Mouse (Mus musculus): ENCODE data around the gene Tm4sf1.

The Tm4sf1 gene

GRCm38 (mm10) chr3:57287854-57288720, 13.7 kb downstream of the Tm4sf1 start:
- intact Hi-C loops (cut with DNase I) = loop anchor here (1.0 kb wide), 1 partner anchor 18 kb away; no protein-coding TSS in a partner anchor

GRCm38 (mm10) chr3:57287438-57287837, 14.3 kb downstream of the Tm4sf1 start:
- intact Hi-C loops (cut with DNase I) = loop anchor here (1.0 kb wide), 1 partner anchor 19 kb away; no protein-coding TSS in a partner anchor

DNA sequence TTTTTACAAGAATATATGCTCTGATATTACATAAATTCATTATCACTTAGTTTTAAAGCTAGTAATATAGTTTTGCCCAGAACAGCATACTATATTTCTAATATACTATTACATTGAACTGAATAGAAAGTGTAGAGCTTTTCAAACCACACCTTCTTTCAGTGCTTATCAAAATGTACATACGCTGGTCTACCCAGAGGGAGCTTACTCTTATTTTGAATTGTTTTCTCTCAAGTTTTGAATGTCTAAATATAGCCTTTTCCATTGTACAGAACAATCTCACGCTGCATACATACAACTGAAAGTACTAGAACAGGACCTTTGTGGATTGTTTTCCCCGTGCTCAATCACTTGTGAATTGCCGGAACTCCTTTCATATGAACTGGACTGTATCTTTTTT, 23.6 kb downstream of the Tm4sf1 start:
- intact Hi-C loops (cut with DNase I) = no loop called here

DNA sequence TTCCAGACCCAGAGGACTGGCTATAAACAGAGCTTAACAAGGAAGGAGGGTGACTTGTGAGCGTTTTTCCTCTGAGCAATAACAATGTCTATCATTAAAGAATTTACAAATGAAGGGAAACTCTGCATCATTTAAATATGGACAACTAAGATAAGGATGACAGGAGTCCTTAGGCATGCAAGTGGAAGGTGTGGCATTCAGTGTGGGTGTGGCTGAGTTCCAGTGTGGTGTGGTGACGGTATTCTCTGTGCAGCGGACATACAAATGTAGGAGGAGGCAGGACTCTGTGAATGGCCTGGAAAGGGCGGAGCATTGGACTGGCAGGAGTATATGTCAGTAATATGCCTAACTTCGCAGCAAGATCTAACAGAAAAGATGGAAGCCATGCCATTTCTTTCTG, 24.3 kb downstream of the Tm4sf1 start:
- intact Hi-C loops (cut with DNase I) = no loop called here

- intact Hi-C loops (cut with DNase I) = no loop called here
Measured at GRCm38 (mm10) chr3:57276821-57277220, 25.0 kb downstream of the Tm4sf1 start.

DNA sequence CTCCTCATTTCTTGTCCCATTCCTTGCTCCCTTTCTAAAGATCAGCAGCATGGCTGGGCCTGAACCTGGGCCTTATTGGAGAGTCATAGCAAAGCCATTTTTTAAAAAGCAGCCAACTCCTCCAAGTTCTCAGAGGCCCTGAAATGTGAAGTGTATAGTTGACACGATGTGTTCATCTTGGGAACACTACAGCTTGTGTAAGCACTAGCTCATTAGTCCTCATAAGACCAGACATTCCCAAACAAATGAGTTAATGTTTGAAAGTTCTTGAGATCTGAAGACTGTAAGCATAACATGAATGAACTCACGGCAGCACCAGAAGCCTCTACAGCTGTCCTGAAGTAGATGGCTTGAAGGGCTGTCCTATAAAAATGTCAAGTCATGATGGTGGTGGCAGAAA, 32.8 kb downstream of the Tm4sf1 start:
- intact Hi-C loops (cut with DNase I) = loop anchor here (5.0 to 10.0 kb wide), 2 partner anchors 158 to 356 kb away; partner anchors contain the start of gene Tm4sf4

- intact Hi-C loops (cut with DNase I) = loop anchor here (1.0 to 10.0 kb wide), 3 partner anchors 160 to 357 kb away; partner anchors contain the start of gene Tm4sf4
Measured at GRCm38 (mm10) chr3:57267559-57268173, 34.1 kb downstream of the Tm4sf1 start.

DNA sequence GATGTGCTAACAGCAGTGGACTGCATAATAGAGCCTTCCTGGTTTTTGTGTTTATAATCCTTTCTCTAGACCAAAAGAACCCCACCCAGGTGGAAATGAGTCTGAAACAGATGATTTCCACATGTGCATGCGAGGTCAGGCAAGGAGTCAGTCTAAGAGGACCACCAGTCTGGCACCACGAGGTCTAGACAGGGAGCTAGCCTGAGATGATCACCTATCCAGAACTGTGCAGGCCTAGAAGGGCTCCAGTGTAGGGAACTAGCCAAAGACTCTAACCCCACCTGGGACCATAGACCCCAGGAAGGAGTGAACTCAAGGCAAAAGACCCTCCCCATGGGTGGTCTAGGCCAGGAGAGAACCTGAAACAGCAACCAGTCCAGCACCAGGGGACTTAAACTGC, 48.7 kb downstream of the Tm4sf1 start:
- intact Hi-C loops (cut with DNase I) = no loop called here

DNA sequence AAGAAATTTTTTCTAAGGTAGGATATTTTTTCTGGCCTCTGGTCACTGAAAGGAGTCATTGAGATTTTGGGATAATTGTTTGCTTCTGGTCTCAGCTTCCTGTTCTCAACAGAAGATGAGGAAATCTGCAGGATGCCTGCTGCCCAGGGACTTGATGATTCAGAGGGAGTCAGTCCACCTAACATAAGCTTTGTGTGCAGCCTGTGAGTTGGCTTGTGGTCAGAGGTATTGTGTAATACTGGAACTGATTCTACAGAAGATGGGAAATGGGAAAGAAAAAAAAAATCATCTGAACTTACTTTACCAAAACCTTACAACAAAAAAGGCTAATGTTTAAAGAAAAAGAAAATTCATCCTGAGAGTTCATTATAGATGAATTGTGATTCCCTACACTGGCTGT, 49.2 kb downstream of the Tm4sf1 start:
- intact Hi-C loops (cut with DNase I) = no loop called here

DNA sequence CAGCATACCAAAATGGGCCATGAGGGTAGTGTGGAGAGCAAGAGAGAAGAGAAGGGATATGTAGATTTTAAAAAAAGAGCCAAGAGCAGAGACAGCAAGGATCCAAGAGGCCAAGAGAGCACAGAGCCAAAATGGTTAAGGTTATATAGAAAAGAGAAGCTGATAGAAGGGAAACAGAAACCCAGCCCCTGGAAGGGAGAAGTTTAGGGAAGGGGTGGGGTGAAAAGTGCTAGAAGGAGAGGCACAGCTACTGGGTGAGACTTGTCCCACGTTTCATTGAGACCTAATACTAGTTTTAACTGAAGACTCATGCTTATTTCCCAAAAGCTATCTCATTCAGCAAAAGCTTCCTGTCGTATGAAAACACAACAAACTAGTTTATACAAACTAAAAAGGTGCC, 56.5 kb downstream of the Tm4sf1 start:
- intact Hi-C loops (cut with DNase I) = no loop called here
